Mouse (Mus musculus) E14TG2a.4 (cell line): ENCODE results near the gene Mbtd1.

Experiments used
- CTCF ChIP-seq: conservative IDR thresholded peaks from 2 replicates; pipeline ENCODE4 v1.5.1; 2014; ENCODE audit warnings: low read length
- NANOG ChIP-seq: IDR thresholded peaks from 2 replicates; pipeline ENCODE4 v1.6.1; 2014; ENCODE audit warnings: borderline replicate concordance, low read length, mixed read lengths
- POU5F1 ChIP-seq: IDR thresholded peaks from 2 replicates; pipeline ENCODE4 v1.6.1; 2014; ENCODE audit warnings: low read length, borderline replicate concordance

DNA sequence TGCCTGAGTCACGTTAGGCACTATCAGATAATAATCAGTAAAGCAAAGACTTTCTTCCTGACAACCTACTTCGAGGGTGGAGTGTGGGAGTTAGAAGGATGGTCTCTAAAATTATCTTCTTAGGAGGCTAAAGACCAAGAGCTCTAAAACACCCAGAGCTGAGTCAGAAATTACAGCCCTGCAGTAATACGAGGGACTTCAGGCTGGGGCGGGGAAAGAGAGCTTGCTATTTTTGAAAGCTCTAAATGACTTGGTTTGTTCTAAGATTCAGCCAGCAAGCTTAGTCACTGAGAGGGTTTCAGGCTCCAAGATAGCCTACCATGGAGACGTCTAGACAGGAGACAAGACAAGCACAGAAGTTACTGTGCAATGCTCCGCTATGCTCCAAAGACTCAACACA, 79.7 kb downstream of the Mbtd1 start:
- no peak for TF ChIP-seq CTCF
- no peak for TF ChIP-seq POU5F1
- no peak for TF ChIP-seq NANOG
